In genomic region chr1:160340653-160341052, GRCm38 (mm10) we compare ENCODE assay signal across 15 mouse cellular contexts.
DNase-seq lines count a peak whose midpoint lies in the region; ATAC-seq lines count a peak whose summit lies in the region.
"Had no signal": no experiment of that assay in that cellular context is flagged by ENCODE, and none has a peak within 500 bp of the region (broad histone marks: within the 10 kb centered on the region; RNA-seq: fewer than 3 reads in every experiment).

No protein-coding gene starts in this region.

- DNase-seq in CD4-positive, CD25-positive, alpha-beta regulatory T cell, adult 2 months (ENCODE audit: low read depth, low spot score): peak; percentile 28
- no peak for DNase-seq in thymus, postnatal 25 days
- no peak for DNase-seq in spleen, postnatal 14 days (ENCODE audit: low spot score in 2 of 2)
- no peak for DNase-seq in left cerebral cortex, postnatal 36 days (ENCODE audit: low spot score in 2 of 2)
- DNase-seq: adrenal gland, adult 8-10 months; adrenal gland, postnatal 14 days; adrenal gland, postnatal 36 days; cerebellum, adult 11-12 months; cerebellum, adult 2 months; cerebellum, adult 9-10 months; forebrain, postnatal 0 days had no signal

- peak; percentile 81 for ATAC-seq in CD4-positive, CD25-positive, alpha-beta regulatory T cell, adult 4 months
- ATAC-seq in activated CD4-positive, CD25-positive, alpha-beta regulatory T cell, adult 4 months: peak; percentile 43
- ATAC-seq: forebrain, embryonic 13.5 days; forebrain, embryonic 15.5 days had no signal

- intact Hi-C loops in left cerebral cortex, postnatal 36 days (cut with DNase I): no loop called here
